Mouse (Mus musculus) midbrain, embryonic 14.5 days (tissue): ENCODE measurements around the gene Hipk3. TPM values are rescaled to one million over a fixed set of nuclear protein-coding genes. Genes with fewer than 3 reads are reported as not detected.
A peak's percentile ranks its signal among the peaks of the same experiment; 100 is the strongest.

Experiments
- ATAC-seq: fragments of 200-750 bp; cut with Nextera tagmentation; 2 replicates; pipeline ENCODE4 v1.8.0; 2017; ENCODE audit warnings: moderate number of reproducible peaks, moderate library complexity; ENCODE audit not compliant: low FRiP score, low TSS enrichment
- DNase-seq: peaks from one replicate; pipeline ENCODE4 v3.0.0-alpha.2; 2015
- H3K27ac ChIP-seq: fragments of 300-500 bp; sonication (generic); replicated peaks from 2 replicates; pipeline ENCODE4 v1.5.1; 2014; ENCODE audit warnings: mild to moderate bottlenecking, low read depth, low read length, moderate library complexity
- H3K27me3 ChIP-seq: fragments of 300-500 bp; sonication (generic); 2 replicates; pipeline ENCODE4 v1.6.1; 2014; ENCODE audit warnings: low read length, control low read depth, mixed read lengths; ENCODE audit not compliant: control insufficient read depth, insufficient read depth
- H3K36me3 ChIP-seq: fragments of 300-500 bp; sonication (generic); 2 replicates; pipeline ENCODE4 v1.6.1; 2014; ENCODE audit warnings: low read length, control low read depth; ENCODE audit not compliant: control insufficient read depth, insufficient read depth
- H3K4me1 ChIP-seq: fragments of 300-500 bp; sonication (generic); 2 replicates; pipeline ENCODE4 v1.6.1; 2014; ENCODE audit warnings: mild to moderate bottlenecking, antibody characterized with exemption, low read length, control low read depth; ENCODE audit not compliant: control insufficient read depth, insufficient read depth
- H3K4me2 ChIP-seq: fragments of 300-500 bp; sonication (generic); 2 replicates; pipeline ENCODE4 v1.6.1; 2014; ENCODE audit warnings: mild to moderate bottlenecking, low read length, moderate library complexity
- H3K4me3 ChIP-seq: fragments of 300-500 bp; sonication (generic); replicated peaks from 2 replicates; pipeline ENCODE4 v1.5.1; 2014; ENCODE audit warnings: low read depth, low read length
- H3K9ac ChIP-seq: fragments of 300-500 bp; sonication (generic); replicated peaks from 2 replicates; pipeline ENCODE4 v1.6.1; 2014; ENCODE audit warnings: mild to moderate bottlenecking, low read length, moderate library complexity
- H3K9me3 ChIP-seq: fragments of 300-500 bp; sonication (generic); 2 replicates; pipeline ENCODE4 v1.6.1; 2016; ENCODE audit warnings: low read length, control low read depth, mixed read lengths; ENCODE audit not compliant: control insufficient read depth
- WGBS: fragments of 180-500 bp; shearing (Covaris S2); extraction: QIAGEN DNeasy Blood & Tissue Kit; methylation state at CpG from one replicate; pipeline ENCODE4 v1.1.7; 2014; 5-methylcytosine and 5-hydroxymethylcytosine counted together
- polyA plus RNA-seq: library from polyadenylated mRNA; unstranded; fragments of >200 nt; fragmentation: Nextera tagmentation; extraction: Ambion mirVana; gene quantifications from 2 replicates; pipeline ENCODE4 v1.2.1, GENCODE M21; 2014

The Hipk3 gene
- polyA plus RNA-seq, 1 experiment from 2014 or later = 12.1 TPM

GRCm38 (mm10) chr2:104497771-104498170 lies 3.5 kb upstream of the Hipk3 start:
- DNase-seq = no peak
- ATAC-seq = no peak
- Histone ChIP-seq H3K4me3 (no peak overlapping the region), H3K9ac (no peak overlapping the region), H3K27ac (no peak overlapping the region), H3K9me3 (no peaks in the 10 kb centered on the region), H3K27me3 (no peaks in the 10 kb centered on the region), H3K4me1 (peaks cover 3% of the 10 kb centered on the region; the same call in 1 of the 2 replicates), H3K36me3 (no peaks in the 10 kb centered on the region), H3K4me2 (no peak overlapping the region)
- WGBS = 60% methylated on average over 4 of the region's 4 CpGs

GRCm38 (mm10) chr2:104497231-104497630 lies 3.0 kb upstream of the Hipk3 start:
- Histone ChIP-seq H3K4me1 (peaks cover 3% of the 10 kb centered on the region; the same call in 1 of the 2 replicates), H3K4me2 (no peak overlapping the region), H3K9ac (no peak overlapping the region), H3K36me3 (no peaks in the 10 kb centered on the region), H3K9me3 (no peaks in the 10 kb centered on the region), H3K27me3 (no peaks in the 10 kb centered on the region), H3K4me3 (no peak overlapping the region), H3K27ac (no peak overlapping the region)
- ATAC-seq = no peak
- 94% methylated on average over 2 of the region's 2 CpGs for WGBS
- DNase-seq = no peak

DNA sequence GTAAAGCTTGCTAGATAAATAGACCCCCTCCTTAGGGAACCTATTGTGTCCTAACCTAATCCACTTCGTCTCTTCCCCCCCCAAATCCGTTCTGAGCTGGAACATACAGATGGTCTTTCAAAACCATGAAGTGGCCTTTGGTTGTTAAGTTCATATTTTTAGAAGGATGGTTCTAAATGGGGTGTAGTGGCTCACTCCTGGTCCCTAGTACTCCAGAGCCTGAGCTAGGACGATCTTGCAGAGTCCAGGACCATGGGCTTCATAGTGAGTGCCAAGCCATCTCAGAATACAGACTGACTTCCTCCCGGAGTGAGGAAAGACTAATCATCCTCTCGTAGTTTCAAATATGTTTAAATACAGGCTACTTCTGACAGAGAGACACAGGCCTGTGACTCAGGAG lies 2.0 kb upstream of the Hipk3 start:
- no peak overlapping the region for H3K4me2 ChIP-seq
- H3K4me1 ChIP-seq = peaks cover 8% of the 10 kb centered on the region; the same call in 1 of the 2 replicates
- H3K9me3 ChIP-seq = no peaks in the 10 kb centered on the region
- 50% methylated on average over 5 of the region's 5 CpGs for WGBS
- no peak overlapping the region for H3K9ac ChIP-seq
- DNase-seq = no peak
- H3K27me3 ChIP-seq = no peaks in the 10 kb centered on the region
- ATAC-seq = no peak
- H3K36me3 ChIP-seq = no peaks in the 10 kb centered on the region
- H3K4me3 ChIP-seq = no peak overlapping the region
- H3K27ac ChIP-seq = no peak overlapping the region

- Histone ChIP-seq H3K4me2 (peak overlapping the region; percentile 80), H3K36me3 (no peaks in the 10 kb centered on the region), H3K4me1 (peaks cover 14% of the 10 kb centered on the region; the same call in 1 of the 2 replicates), H3K9ac (peak overlapping the region; percentile 99), H3K9me3 (no peaks in the 10 kb centered on the region), H3K4me3 (peak overlapping the region; percentile 76), H3K27me3 (no peaks in the 10 kb centered on the region), H3K27ac (peak overlapping the region; percentile 99)
- no peak for DNase-seq
- ATAC-seq = no peak
- 13% methylated on average over 9 of the region's 9 CpGs for WGBS
These were observed 547 bp upstream of the Hipk3 start for GRCm38 (mm10) chr2:104494801-104495185.

GRCm38 (mm10) chr2:104493021-104493950 lies 960 bp downstream of the Hipk3 start:
- peaks cover 14% of the 10 kb centered on the region; the same call in 1 of the 2 replicates for H3K4me1 ChIP-seq
- under 1% methylated on average over 99 of the region's 99 CpGs for WGBS
- peak overlapping the region; percentile 99 for H3K9ac ChIP-seq
- H3K27ac ChIP-seq = peak overlapping the region; percentile 99
- no peaks in the 10 kb centered on the region for H3K36me3 ChIP-seq
- H3K4me2 ChIP-seq = peak overlapping the region; percentile 80
- peak overlapping the region; percentile 76 for H3K4me3 ChIP-seq
- no peaks in the 10 kb centered on the region for H3K9me3 ChIP-seq
- DNase-seq (peak; percentile 88), ATAC-seq (peak; percentile 70)
- H3K27me3 ChIP-seq = no peaks in the 10 kb centered on the region

DNA sequence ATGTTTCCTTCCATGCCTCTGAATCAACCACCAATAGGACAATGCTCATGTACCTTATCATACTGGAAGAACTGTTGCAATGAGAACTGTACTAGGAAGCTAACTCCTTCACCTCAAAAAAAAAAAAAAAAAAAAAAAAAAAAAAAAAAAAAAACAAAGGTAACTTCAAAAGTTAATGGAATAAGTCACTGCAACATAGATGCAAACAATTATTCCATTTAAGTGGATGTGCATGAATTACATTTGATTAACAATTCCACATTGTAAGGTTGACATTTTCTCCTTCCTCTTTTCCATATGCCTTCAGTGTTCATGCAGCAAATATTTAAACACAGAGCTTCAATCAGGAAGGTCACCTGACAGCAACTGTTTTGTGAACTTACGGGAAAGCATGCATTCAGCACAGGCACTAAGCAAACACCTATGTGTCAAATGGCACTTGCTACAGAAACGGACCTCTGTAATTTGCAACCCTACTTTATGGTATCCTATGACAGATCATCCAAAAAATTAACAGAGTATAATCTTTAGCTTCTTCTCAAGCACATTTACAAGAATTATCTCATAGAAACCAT lies 2.9 kb downstream of the Hipk3 start:
- no peak for DNase-seq
- 57% methylated on average over 2 of the region's 2 CpGs for WGBS

DNA sequence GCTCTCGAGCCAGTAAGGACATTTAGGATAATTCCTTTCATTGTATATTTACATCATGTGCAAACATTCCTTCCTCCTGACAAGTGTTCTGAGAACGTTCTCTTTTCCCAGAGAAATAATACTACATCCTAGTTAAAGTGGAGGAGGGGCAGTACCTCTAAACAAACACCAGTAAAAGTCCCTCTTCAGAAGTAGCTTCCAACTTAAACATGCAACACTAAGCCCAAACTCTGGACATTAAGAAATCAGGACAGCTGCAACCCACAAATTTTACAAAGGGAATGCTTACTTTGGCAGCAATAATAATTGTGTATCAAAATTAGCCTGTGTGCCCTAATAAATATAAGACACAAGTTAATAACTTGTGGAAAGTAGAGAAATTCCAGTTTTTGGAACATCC lies 3.5 kb downstream of the Hipk3 start:
- no peak overlapping the region for H3K27ac ChIP-seq
- no peaks in the 10 kb centered on the region for H3K9me3 ChIP-seq
- H3K36me3 ChIP-seq = no peaks in the 10 kb centered on the region
- no peak overlapping the region for H3K4me3 ChIP-seq
- ATAC-seq (no peak), DNase-seq (no peak)
- H3K4me1 ChIP-seq = peaks cover 14% of the 10 kb centered on the region; the same call in 1 of the 2 replicates
- no peaks in the 10 kb centered on the region for H3K27me3 ChIP-seq
- WGBS = 64% methylated on average over 2 of the region's 2 CpGs
- H3K9ac ChIP-seq = no peak overlapping the region
- H3K4me2 ChIP-seq = no peak overlapping the region

More for the DNA sequence above, 2.9 kb downstream of the Hipk3 start:
- Histone ChIP-seq H3K9ac (no peak overlapping the region), H3K36me3 (no peaks in the 10 kb centered on the region), H3K4me2 (peak overlapping the region; percentile 7), H3K27ac (no peak overlapping the region), H3K9me3 (no peaks in the 10 kb centered on the region), H3K4me1 (peaks cover 14% of the 10 kb centered on the region; the same call in 1 of the 2 replicates), H3K4me3 (no peak overlapping the region), H3K27me3 (no peaks in the 10 kb centered on the region)
- no peak for ATAC-seq

DNA sequence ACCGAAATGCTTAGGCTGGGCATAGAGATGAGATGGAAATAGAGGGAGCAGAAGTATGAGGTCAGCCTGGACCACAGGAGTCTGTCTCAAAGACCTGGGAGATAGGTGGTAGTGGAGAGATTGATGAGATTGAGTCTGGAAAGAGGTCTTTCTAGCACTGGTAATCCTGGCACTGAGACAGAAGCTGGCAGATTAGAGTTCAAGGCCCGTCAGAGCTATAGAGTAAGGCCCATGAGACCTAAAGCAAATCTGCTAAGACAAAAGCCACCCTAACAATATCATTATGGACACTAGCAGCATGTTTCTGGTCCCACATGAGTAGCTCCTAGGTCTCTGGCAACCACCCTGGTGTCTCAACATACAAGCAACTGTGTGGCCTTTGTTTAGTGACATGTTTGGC lies 4.4 kb downstream of the Hipk3 start:
- WGBS = 82% methylated on average over 2 of the region's 2 CpGs
- Histone ChIP-seq H3K27me3 (no peaks in the 10 kb centered on the region), H3K4me2 (no peak overlapping the region), H3K36me3 (no peaks in the 10 kb centered on the region), H3K4me1 (peaks cover 11% of the 10 kb centered on the region; the same call in 1 of the 2 replicates), H3K27ac (no peak overlapping the region), H3K4me3 (no peak overlapping the region), H3K9ac (no peak overlapping the region), H3K9me3 (no peaks in the 10 kb centered on the region)
- ATAC-seq = no peak
- DNase-seq = no peak
